Mouse (Mus musculus): ENCODE results near the gene H1f0. TPM values are rescaled to one million over a fixed set of nuclear protein-coding genes. Genes with fewer than 3 reads are reported as not detected.
A peak's percentile ranks its signal among the peaks of the same experiment; 100 is the strongest.

The H1f0 gene
- polyA plus RNA-seq, 1 experiment from 2014 or later, result 136 TPM

DNA sequence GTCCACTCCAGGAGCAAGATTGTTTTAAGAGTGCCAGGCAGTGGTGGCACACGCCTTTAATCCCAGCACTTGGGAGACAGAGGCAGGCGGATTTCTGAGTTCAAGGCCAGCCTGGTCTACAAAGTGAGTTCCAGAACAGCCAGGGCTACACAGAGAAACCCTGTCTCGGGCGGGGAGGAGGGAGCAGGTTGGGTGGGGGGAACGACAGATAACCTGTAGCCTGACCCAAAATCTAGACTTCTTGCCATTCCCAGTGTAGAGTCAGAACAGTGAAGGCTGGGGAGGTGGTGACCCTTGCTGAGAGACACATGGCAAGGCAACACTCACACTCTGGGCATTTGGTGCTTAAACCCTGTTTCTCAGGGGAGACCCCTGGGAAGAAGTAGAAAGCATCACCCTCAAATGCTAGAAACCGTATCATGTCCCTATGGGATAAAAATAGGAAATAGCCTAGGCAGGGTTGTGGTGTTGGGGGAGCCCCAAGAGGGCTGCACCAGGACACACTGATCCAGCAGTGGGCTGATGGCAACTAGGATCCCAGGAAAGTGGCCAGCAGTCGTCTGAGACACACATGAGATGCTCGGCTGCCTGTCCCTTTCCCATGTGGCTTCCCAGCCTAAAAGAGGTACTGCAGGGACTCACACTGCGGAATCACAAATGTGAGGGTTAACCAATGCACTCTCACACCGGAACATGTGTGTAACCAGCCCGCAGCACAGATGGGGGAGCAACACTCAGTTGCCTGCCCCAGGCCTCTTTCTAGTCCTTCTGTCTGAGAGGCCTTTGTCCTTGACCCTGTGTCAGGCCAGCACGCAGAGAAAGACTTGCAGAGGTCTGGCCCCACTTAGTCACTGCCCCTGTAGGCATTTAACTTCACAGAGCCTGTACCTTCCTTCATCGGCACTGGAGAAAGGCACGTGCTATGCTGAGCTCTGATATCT lies 38.8 kb upstream of the H1f0 start:
- Histone ChIP-seq H3K36me3 (ENCODE audit: control insufficient read depth, insufficient read depth) (peaks cover 48% of the 10 kb centered on the region), H3K4me2 (ENCODE audit: low read depth, low read length) (no peak overlapping the region), H3K27ac (ENCODE audit: low read length) (no peak overlapping the region), H3K9ac (ENCODE audit: low read depth, low read length) (no peak overlapping the region), H3K4me3 (ENCODE audit: low read depth, low read length) (no peak overlapping the region), H3K27me3 (ENCODE audit: control insufficient read depth, insufficient read depth, low read depth, low read length) (no peaks in the 10 kb centered on the region), H3K9me3 (replicated peaks; ENCODE audit: control insufficient read depth, low read length) (no peaks in the 10 kb centered on the region), H3K4me1 (ENCODE audit: control insufficient read depth, low read depth, low read length) (peaks cover 7% of the 10 kb centered on the region)
- WGBS (ENCODE audit: insufficient replicate concordance), result 78% methylated on average over 14 of the region's 14 CpGs
- ATAC-seq (ENCODE audit: low read depth), result no peak

DNA sequence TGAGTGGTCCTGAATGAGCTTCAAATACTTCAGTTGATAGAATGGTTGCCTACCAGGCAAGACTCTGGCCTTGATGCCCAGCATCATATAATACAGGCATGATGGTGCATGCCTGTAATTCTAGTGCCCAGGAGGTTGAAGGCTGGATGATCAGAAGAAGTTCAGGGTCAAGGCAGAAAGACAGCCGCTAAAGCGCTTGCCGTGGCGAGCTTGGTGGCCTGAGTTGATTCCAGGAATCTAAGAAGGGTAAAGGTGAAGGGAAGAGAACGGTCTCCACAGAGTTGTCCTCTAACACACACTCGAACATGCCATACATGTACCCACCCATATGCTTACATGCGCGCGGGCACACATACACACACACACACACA lies 38.2 kb upstream of the H1f0 start:
- WGBS (ENCODE audit: insufficient replicate concordance), result 92% methylated on average over 9 of the region's 9 CpGs
- ATAC-seq (ENCODE audit: low read depth), result no peak
- Histone ChIP-seq H3K4me1 (ENCODE audit: control insufficient read depth, low read depth, low read length) (peaks cover under 1% of the 10 kb centered on the region; the same call in 1 of the 2 replicates), H3K4me2 (ENCODE audit: low read depth, low read length) (no peak overlapping the region), H3K9ac (ENCODE audit: low read depth, low read length) (no peak overlapping the region), H3K36me3 (ENCODE audit: control insufficient read depth, insufficient read depth) (peaks cover 49% of the 10 kb centered on the region), H3K27me3 (ENCODE audit: control insufficient read depth, insufficient read depth, low read depth, low read length) (no peaks in the 10 kb centered on the region), H3K4me3 (ENCODE audit: low read depth, low read length) (no peak overlapping the region), H3K9me3 (replicated peaks; ENCODE audit: control insufficient read depth, low read length) (no peaks in the 10 kb centered on the region), H3K27ac (ENCODE audit: low read length) (no peak overlapping the region)

DNA sequence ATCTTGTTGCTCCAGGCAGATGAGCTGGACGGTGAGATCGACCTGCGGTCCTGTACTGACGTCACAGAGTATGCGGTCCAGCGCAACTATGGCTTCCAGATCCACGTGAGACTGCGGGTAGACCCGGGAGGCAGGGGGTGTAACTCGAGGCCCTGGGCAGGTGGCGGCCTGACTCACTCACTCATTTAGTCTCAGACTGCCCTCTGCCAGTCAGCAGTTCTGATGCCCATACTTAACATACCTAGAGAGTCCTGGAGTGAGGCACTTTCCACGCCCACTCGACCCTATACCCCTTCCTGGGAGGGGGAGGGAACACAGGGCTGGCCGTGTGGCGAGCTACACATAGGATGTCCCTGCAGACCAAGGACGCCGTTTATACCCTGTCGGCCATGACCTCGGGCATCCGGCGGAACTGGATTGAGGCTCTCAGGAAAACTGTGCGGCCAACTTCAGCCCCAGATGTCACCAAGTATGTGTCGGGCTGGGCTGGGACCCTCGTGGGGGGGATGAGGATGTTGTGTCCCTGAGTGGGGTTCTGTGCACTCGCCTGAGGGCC lies 37.2 kb upstream of the H1f0 start:
- ATAC-seq (ENCODE audit: low read depth), result no peak
- Histone ChIP-seq H3K36me3 (ENCODE audit: control insufficient read depth, insufficient read depth) (peaks cover 49% of the 10 kb centered on the region), H3K9ac (ENCODE audit: low read depth, low read length) (no peak overlapping the region), H3K27ac (ENCODE audit: low read length) (no peak overlapping the region), H3K27me3 (ENCODE audit: control insufficient read depth, insufficient read depth, low read depth, low read length) (no peaks in the 10 kb centered on the region), H3K4me1 (ENCODE audit: control insufficient read depth, low read depth, low read length) (peaks cover 1% of the 10 kb centered on the region), H3K4me3 (ENCODE audit: low read depth, low read length) (no peak overlapping the region), H3K9me3 (replicated peaks; ENCODE audit: control insufficient read depth, low read length) (no peaks in the 10 kb centered on the region), H3K4me2 (ENCODE audit: low read depth, low read length) (no peak overlapping the region)
- 83% methylated on average over 25 of the region's 25 CpGs for WGBS (ENCODE audit: insufficient replicate concordance)

DNA sequence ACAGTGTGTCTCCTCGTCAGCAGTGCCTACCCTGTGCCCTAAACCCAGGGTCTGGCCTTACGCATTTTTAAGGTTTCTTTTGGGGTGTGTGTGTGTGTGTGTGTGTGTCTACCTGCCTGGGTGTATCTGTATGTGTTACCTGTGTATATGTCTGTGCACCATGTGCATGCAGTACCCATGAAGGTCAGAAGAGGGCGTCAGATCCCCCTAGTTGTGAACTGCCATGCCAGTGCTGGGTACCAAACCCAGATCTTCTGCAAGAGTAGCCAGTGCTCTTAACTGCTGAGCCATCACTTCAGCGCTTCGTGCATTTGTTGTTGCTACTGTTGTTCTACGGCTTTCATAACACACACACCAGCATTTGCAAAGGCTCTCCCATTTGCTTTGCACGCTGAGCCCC lies 36.0 kb upstream of the H1f0 start:
- H3K9me3 ChIP-seq (replicated peaks; ENCODE audit: control insufficient read depth, low read length), result no peaks in the 10 kb centered on the region
- WGBS (ENCODE audit: insufficient replicate concordance), result 81% methylated on average over 7 of the region's 7 CpGs
- H3K27me3 ChIP-seq (ENCODE audit: control insufficient read depth, insufficient read depth, low read depth, low read length), result no peaks in the 10 kb centered on the region
- no peak overlapping the region for H3K4me3 ChIP-seq (ENCODE audit: low read depth, low read length)
- peaks cover 9% of the 10 kb centered on the region for H3K4me1 ChIP-seq (ENCODE audit: control insufficient read depth, low read depth, low read length)
- H3K9ac ChIP-seq (ENCODE audit: low read depth, low read length), result no peak overlapping the region
- no peak overlapping the region for H3K27ac ChIP-seq (ENCODE audit: low read length)
- no peak for ATAC-seq (ENCODE audit: low read depth)
- H3K36me3 ChIP-seq (ENCODE audit: control insufficient read depth, insufficient read depth), result peaks cover 49% of the 10 kb centered on the region
- H3K4me2 ChIP-seq (ENCODE audit: low read depth, low read length), result no peak overlapping the region

DNA sequence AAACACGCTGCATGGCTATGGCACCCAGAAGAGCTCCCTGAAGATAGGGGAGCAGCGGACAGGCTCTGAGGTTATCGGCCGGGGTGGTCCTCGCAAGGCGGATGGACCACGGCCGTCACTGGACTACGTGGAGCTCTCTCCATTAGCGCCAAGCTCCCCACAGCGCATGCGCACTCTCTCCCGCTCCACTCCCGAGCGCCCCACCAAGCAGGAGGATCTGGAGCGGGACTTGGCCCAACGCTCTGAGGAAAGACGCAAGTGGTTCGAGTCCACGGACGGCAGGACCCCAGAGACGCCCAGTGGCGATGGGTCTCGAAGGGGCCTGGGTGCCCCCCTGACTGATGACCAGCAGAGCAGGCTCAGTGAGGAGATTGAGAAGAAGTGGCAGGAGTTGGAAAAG lies 35.3 kb upstream of the H1f0 start:
- H3K9ac ChIP-seq (ENCODE audit: low read depth, low read length), result no peak overlapping the region
- H3K36me3 ChIP-seq (ENCODE audit: control insufficient read depth, insufficient read depth), result peaks cover 49% of the 10 kb centered on the region
- ATAC-seq (ENCODE audit: low read depth), result no peak
- H3K4me3 ChIP-seq (ENCODE audit: low read depth, low read length), result no peak overlapping the region
- H3K9me3 ChIP-seq (replicated peaks; ENCODE audit: control insufficient read depth, low read length), result no peaks in the 10 kb centered on the region
- H3K4me1 ChIP-seq (ENCODE audit: control insufficient read depth, low read depth, low read length), result peaks cover 9% of the 10 kb centered on the region
- no peak overlapping the region for H3K27ac ChIP-seq (ENCODE audit: low read length)
- no peaks in the 10 kb centered on the region for H3K27me3 ChIP-seq (ENCODE audit: control insufficient read depth, insufficient read depth, low read depth, low read length)
- no peak overlapping the region for H3K4me2 ChIP-seq (ENCODE audit: low read depth, low read length)
- 87% methylated on average over 24 of the region's 24 CpGs for WGBS (ENCODE audit: insufficient replicate concordance)

DNA sequence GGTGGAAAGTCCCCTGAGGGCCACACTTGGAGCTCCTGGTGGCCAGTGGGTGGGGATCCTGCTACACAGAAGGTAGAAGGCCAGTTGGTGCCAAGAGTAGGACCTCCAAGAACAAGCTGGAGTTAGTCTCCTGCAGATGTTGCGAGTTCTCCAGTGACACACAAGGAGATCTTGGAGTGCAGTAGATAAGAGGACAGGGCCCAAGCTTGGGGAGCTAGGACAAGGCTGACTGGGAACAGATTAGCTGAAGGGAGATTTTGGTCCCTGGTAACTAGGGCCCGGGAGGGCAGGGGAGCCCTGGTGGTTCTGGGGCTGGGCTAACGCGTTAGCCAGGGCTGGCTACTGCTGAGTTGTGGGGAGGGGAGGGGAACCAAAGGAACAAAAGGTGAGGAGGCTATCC lies 32.3 kb upstream of the H1f0 start:
- no peak overlapping the region for H3K27ac ChIP-seq (ENCODE audit: low read length)
- no peak for ATAC-seq (ENCODE audit: low read depth)

DNA sequence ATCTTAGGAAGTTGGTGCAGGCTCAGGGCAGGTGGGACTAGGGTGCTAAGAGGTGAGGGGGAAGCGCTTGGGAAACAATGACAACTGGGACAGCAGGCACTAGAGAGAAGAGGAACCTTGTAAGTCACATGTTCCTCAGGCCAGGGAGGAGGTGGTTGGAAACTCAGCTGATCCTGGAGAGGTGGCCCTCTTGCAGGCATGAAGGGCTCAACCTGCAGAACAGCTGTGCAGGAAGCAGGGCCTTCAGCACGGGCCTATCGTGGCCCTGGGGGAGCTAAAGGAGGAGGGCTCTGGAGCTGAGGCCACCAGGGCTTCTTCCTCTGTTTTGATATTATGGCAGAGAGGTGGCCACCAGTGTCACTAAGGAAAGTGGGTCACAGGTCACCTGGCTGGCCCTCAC lies 31.6 kb upstream of the H1f0 start:
- Histone ChIP-seq H3K36me3 (ENCODE audit: control insufficient read depth, insufficient read depth) (peaks cover 37% of the 10 kb centered on the region), H3K4me2 (ENCODE audit: low read depth, low read length) (no peak overlapping the region), H3K4me1 (ENCODE audit: control insufficient read depth, low read depth, low read length) (peaks cover 9% of the 10 kb centered on the region), H3K9ac (ENCODE audit: low read depth, low read length) (no peak overlapping the region), H3K9me3 (replicated peaks; ENCODE audit: control insufficient read depth, low read length) (no peaks in the 10 kb centered on the region), H3K27ac (ENCODE audit: low read length) (0 out of 2 replicates have a peak overlapping the region, but pooled peaks have one; percentile 47), H3K27me3 (ENCODE audit: control insufficient read depth, insufficient read depth, low read depth, low read length) (no peaks in the 10 kb centered on the region), H3K4me3 (ENCODE audit: low read depth, low read length) (no peak overlapping the region)
- peak; percentile 46; the same call in 1 of the 2 replicates for ATAC-seq (ENCODE audit: low read depth)
- 59% methylated on average over 3 of the region's 3 CpGs for WGBS (ENCODE audit: insufficient replicate concordance)

More for the DNA sequence above, 32.3 kb upstream of the H1f0 start:
- 55% methylated on average over 4 of the region's 4 CpGs for WGBS (ENCODE audit: insufficient replicate concordance)
- Histone ChIP-seq H3K4me2 (ENCODE audit: low read depth, low read length) (no peak overlapping the region), H3K4me3 (ENCODE audit: low read depth, low read length) (no peak overlapping the region), H3K9ac (ENCODE audit: low read depth, low read length) (no peak overlapping the region), H3K9me3 (replicated peaks; ENCODE audit: control insufficient read depth, low read length) (no peaks in the 10 kb centered on the region), H3K27me3 (ENCODE audit: control insufficient read depth, insufficient read depth, low read depth, low read length) (no peaks in the 10 kb centered on the region), H3K4me1 (ENCODE audit: control insufficient read depth, low read depth, low read length) (peaks cover 9% of the 10 kb centered on the region), H3K36me3 (ENCODE audit: control insufficient read depth, insufficient read depth) (peaks cover 42% of the 10 kb centered on the region)

DNA sequence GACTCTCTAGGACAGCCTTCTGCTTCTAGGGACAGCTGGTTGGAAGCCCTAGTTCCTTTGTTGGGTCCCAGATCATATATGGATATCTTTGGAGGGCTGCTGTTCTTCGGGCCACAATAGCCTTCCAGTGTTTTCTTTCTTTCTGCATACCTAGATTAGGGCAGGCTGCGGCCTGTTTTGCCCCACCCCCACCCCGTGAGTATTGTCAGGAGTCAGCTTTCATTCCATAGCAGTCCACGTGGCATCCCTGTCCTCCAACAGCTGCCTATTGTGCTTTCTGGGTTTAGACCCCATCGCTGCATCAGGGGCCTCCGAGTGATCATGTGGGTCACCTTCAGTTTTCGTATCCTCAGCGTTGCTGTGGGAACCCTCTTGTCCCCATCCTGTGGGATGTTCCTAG lies 29.9 kb upstream of the H1f0 start:
- peaks cover 22% of the 10 kb centered on the region for H3K36me3 ChIP-seq (ENCODE audit: control insufficient read depth, insufficient read depth)
- no peak overlapping the region for H3K4me2 ChIP-seq (ENCODE audit: low read depth, low read length)
- WGBS (ENCODE audit: insufficient replicate concordance), result 72% methylated on average over 8 of the region's 8 CpGs
- no peaks in the 10 kb centered on the region for H3K27me3 ChIP-seq (ENCODE audit: control insufficient read depth, insufficient read depth, low read depth, low read length)
- H3K4me3 ChIP-seq (ENCODE audit: low read depth, low read length), result no peak overlapping the region
- ATAC-seq (ENCODE audit: low read depth), result no peak
- no peak overlapping the region for H3K9ac ChIP-seq (ENCODE audit: low read depth, low read length)
- H3K27ac ChIP-seq (ENCODE audit: low read length), result no peak overlapping the region
- peaks cover 9% of the 10 kb centered on the region for H3K4me1 ChIP-seq (ENCODE audit: control insufficient read depth, low read depth, low read length)
- H3K9me3 ChIP-seq (replicated peaks; ENCODE audit: control insufficient read depth, low read length), result no peaks in the 10 kb centered on the region

DNA sequence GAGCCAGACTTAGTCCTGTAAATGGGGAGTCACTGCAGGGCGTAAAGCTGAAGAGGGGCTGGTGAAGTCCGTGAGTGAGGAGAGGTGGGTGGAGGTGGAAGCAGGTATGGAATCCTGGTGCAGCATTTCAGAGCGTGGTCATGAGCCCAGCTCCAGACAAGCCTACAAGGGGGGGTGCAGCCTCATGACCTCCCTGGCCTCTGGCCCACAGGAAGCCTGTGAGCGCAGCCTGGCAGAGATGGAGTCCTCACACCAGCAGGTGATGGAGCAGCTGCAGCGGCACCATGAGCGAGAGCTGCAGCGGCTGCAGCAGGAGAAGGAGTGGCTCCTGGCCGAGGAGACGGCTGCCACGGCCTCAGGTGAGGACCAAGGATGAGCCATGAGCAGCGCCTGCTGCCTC lies 28.7 kb upstream of the H1f0 start:
- no peak overlapping the region for H3K4me2 ChIP-seq (ENCODE audit: low read depth, low read length)
- H3K9ac ChIP-seq (ENCODE audit: low read depth, low read length), result no peak overlapping the region
- H3K4me1 ChIP-seq (ENCODE audit: control insufficient read depth, low read depth, low read length), result peaks cover 9% of the 10 kb centered on the region
- 82% methylated on average over 11 of the region's 11 CpGs for WGBS (ENCODE audit: insufficient replicate concordance)
- peaks cover 19% of the 10 kb centered on the region for H3K36me3 ChIP-seq (ENCODE audit: control insufficient read depth, insufficient read depth)
- no peak for ATAC-seq (ENCODE audit: low read depth)
- no peaks in the 10 kb centered on the region for H3K27me3 ChIP-seq (ENCODE audit: control insufficient read depth, insufficient read depth, low read depth, low read length)
- H3K4me3 ChIP-seq (ENCODE audit: low read depth, low read length), result no peak overlapping the region
- H3K27ac ChIP-seq (ENCODE audit: low read length), result no peak overlapping the region
- no peaks in the 10 kb centered on the region for H3K9me3 ChIP-seq (replicated peaks; ENCODE audit: control insufficient read depth, low read length)
